Mouse (Mus musculus): ENCODE results near the gene Epb41l3.
"Not testable (repeated sequence)": the region's sequence is repeated elsewhere in the genome, so short reads cannot be mapped to it uniquely, and the experiment has no call there.

The Epb41l3 gene

GRCm38 (mm10) chr17:69105799-69106401, 30.4 kb downstream of the Epb41l3 start:
- peak; percentile 20 for DNase-seq (ENCODE audit: low read depth)

DNA sequence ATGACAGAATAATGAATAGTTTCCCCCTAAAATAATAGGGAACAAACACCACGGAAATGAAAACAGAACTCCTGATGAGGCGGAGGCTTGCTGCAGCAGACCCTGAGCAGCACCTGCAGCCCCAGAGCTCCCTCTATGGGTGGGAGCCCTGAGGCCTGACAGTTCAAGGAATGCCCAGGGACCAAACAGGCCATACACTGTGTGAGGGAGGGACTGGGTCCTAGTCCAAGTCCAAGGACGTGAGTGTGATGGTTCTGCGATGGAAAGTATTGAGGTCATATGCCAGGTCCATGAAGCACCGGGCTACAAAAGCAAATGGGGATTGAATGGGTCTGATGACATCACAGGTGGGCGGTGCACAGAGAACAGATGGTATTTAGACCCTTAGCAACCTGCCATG, 33.7 kb downstream of the Epb41l3 start:
- no peak for DNase-seq (ENCODE audit: low read depth)

DNA sequence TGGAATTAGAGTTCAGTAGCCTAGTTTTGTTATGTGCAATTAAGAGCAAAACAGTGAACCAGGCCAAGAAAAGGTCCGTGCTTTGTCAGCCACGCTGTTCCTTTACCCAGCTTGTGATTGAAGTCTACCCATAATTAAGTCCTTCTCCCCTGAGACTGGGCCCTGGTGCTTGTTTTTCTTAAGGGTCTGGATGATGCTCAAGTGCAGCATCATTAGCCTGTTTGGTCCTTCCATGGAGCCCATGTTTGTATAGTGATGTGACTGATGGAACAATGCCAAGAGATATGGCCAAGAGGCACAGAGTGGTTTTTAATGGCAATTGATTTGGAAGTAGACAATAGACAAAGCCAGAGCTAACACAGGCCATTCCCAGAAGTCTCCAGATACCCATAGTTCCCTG, 36.7 kb downstream of the Epb41l3 start:
- DNase-seq (ENCODE audit: low read depth): no peak

DNA sequence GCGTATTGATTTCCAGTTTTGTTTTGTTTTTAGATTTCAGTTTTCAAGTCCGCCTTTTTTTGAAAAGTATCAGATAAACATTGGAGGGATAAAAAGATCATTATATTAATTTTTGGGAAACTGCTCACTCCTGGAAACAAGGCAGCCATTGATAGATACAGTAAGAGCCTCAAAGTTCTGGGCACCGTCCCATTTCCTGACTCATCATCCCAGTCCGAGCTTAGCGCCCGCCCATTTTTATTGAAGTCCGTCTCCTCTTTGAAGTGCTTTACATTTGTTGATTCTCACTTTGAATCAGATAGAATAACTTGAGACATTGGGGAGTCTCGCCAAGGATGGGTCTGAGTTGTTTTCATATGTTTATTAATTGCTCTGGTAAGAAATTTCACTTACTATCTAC, 43.7 kb downstream of the Epb41l3 start:
- no peak for DNase-seq (ENCODE audit: low read depth)

DNA sequence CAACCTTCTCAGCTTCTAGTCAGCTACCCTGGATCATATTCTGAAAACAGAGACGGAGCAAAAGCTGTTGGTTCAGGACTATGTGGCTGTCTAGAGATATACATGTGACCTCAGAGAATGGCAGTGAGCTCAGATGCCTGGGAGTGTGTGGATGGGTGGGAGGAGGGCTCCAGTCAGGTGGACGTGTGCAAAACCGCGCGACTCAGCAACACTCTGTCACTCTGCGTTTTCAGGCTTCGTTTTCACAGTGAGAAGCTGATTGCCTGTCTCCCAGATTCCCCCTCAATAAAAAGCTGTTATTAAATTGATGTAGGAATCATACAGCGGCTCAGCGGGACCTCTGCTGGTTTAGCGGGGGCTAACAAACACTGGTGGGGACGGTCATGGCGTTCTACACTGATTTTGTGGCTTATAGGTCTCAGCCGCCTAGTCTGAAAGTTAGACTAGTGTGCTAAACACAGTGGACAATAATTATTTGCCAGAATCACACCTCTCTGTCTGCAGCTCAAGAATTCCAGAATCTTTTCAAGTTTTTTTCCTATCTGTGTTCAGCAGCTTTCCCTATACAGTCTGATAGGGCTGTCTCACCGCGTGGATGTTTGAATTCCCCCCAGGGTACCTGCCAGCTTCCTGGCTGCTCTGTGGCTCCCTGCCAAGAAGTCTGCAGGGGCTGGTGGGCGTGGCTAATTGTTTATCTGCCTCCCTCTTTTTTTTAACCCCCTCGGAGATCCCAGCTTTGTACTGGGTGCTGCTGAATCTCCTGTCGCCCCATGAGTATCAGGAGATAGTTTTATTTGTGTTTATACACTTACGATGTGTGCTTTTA, 45.3 kb downstream of the Epb41l3 start:
- DNase-seq (ENCODE audit: low read depth): no peak

GRCm38 (mm10) chr17:69122403-69122802, 46.9 kb downstream of the Epb41l3 start:
- not testable (repeated sequence) for DNase-seq (ENCODE audit: low read depth)

- DNase-seq (ENCODE audit: low read depth): no peak
These were observed 52.0 kb downstream of the Epb41l3 start for GRCm38 (mm10) chr17:69127436-69127835.

DNA sequence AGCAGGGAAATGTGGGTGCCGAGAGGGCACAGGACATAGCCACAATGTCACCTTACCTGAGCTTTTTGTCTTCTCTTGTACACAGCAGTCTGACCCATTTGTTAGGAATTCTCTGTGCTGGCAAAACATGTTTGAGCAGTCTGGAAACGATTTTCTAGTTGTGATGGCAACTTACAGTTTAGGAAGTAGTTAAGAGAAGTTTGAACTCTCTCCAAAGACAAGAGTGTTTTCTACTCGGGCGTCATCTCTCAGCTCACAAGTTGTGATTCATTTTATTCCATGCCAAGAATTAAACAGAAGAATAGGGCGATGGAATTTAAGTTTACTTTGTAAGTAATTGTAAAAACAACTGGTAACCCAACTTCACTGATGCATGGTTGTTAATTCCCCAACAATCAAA, 52.5 kb downstream of the Epb41l3 start:
- no peak for DNase-seq (ENCODE audit: low read depth)

DNA sequence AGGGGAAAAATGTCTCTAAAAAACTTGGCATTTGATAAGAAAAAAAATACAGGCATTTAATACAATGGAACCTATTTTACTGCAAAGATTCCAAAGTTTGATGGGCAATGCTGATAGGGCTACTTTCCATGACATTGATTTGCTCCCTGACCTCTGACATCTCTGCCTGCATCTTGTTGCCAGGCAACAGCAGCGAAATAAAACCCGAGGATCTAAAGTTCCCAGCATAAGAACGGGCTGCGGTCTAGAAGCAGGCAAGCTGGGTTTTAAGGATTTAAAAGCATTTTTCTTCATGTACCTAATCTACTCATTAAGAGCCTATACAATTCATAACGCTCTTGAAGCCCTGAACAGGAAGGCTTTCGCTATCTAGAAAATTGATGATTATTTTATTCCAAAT, 54.0 kb downstream of the Epb41l3 start:
- DNase-seq (ENCODE audit: low read depth): no peak

DNA sequence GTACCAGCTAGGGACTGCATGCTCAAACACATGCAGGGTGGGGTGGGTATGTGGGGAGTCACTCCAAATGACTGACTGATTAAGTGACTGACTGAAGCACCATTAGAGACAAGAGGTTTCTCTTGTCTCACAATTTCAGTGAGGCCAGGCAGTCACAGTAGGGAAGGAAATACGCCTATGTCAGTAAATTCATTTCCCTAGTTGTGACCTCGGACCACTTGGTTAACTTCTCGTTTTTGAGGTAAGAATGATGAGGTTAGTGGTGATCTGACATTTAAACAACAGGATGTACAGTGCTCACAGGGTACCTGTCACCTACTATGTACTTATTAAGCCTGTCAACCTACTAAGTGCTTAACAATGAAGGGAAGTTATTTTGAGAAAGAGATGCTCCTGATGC, 67.5 kb downstream of the Epb41l3 start:
- DNase-seq (ENCODE audit: low read depth): no peak

- no peak for DNase-seq (ENCODE audit: low read depth)
These were observed 75.3 kb downstream of the Epb41l3 start for GRCm38 (mm10) chr17:69150826-69151225.

- DNase-seq (ENCODE audit: low read depth): no peak
These were observed 75.8 kb downstream of the Epb41l3 start for GRCm38 (mm10) chr17:69151281-69151680.

GRCm38 (mm10) chr17:69155034-69155433, 79.6 kb downstream of the Epb41l3 start:
- no peak for DNase-seq (ENCODE audit: low read depth)

GRCm38 (mm10) chr17:69156522-69157100, 81.1 kb downstream of the Epb41l3 start:
- DNase-seq (ENCODE audit: low read depth): no peak

DNA sequence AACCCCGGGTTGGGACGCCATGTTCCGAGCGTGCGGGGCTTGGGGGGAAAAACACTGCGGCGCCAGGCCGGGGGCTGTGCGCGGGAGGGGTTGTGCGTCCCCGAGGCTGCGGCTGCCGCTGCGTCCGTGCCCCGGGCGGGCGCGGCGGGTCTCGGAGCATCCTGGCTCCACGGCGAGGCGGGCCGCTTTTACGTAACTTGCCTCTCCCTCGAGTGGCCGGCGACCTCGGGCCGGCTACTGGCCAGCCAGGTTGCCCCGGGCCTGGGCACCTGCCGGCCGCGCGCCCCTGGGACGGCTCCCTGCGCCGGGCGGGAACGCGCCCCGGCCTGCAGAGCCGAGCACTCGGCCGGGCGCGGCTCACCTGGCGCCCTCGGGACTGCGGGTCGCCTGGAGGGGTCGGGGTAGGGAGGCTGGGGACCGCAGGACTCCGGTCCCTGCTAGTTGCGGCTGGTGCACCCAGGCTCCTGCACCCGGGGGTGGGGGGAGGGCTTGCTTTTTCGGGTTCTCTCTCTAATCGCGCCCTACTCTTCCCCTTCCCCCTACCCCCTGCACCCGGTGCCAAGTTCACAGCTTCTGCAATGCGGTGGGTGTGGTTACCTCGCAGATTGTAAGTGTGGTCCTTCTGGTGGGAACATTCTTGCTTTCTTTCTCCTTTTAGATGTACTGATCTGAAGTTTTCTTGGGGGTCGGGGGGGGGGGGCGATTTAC, 81.8 kb downstream of the Epb41l3 start:
- DNase-seq (ENCODE audit: low read depth): no peak

- no peak for DNase-seq (ENCODE audit: low read depth)
These were observed 82.3 kb downstream of the Epb41l3 start for GRCm38 (mm10) chr17:69157809-69158185.

DNA sequence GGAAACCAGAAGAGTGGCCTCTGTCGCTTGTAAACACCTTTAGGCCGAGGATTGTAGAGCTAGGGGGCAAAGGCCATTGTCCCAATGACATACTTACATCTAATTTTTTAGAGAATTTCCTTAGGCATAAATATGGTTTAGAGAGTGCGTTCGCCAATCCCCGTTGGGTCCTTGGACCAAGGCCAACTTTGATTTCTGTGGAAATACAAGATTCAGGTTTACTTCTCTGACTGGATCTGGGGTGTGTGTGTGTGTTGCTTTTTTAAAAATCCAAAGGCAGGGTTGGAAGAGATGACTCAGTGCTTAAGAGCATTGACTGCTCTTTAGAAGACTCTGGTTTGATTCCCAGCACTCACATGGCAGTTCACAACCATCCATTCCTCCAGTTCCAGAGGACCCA, 83.2 kb downstream of the Epb41l3 start:
- DNase-seq (ENCODE audit: low read depth): no peak

DNA sequence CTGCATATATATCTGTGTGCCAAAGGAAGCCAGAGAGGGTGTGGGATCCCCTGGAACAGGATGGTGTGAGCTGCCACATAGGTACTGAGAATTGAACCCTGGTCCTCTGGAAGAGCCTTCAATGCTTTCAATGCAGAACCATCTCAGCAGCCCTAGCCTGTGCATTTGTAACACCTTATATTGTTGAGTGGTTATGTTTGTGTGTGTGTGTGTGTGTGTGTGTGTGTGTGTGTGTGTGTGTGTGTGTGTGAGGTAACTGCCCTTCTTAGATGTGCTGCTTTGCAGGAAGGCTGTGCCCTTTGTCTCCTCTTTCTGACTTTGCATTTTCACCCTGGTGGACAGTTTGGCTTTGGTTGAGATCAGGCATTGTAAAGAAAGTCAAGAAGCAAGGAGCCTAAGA, 87.2 kb downstream of the Epb41l3 start:
- DNase-seq (ENCODE audit: low read depth): no peak

- no peak for DNase-seq (ENCODE audit: low read depth)
These were observed 101.5 kb downstream of the Epb41l3 start for GRCm38 (mm10) chr17:69176949-69177501.

DNA sequence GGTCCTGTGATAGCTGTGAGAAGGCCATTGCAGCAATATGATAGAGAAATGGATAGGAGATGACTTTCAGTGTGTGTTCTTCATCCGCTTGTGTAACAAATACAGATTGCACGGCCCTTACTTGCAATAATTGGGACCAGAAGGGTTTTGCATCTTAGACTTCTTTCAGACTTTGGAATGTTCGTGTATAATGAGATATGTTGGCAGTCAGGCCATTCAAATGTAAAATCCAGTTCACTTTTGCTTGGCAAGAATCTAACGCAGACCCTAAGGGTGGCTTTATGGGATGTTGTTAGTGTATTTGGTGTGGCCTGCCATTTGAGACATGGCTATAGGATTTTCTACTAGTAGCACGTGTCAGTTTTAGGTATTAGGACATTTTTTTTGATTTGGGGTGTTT, 102.5 kb downstream of the Epb41l3 start:
- DNase-seq (ENCODE audit: low read depth): no peak

DNA sequence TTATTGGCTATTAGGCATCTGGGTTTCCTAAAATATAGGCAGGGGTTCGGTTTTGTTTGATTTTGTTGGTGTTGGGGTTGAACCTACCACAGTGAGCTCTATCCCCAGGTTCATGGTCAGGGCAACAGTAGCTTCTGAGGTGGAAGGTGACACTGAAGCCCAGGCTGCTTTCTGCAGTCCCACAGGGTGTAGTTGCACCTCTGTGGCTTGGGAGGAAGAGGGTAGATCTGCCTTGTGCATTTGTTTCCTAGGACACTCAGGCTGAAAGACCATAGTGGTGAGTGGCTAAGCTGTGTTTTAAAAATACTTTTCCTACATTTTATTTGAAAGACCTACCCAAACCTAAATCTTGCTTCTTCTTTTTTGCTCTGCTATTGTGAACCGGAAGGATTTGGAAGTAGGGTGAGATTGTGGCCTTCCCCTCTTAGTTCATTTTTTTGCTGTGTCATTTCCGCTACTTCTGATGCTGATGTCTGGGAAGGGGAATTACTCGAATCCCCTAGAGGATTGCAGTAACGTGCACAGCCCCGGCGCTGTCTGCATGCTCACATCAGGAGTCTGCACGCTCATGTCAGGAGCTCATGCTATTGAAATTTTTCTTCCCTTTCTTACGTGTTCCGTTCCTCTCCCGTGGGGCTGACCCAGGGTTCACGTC, 105.5 kb downstream of the Epb41l3 start:
- DNase-seq (ENCODE audit: low read depth): peak; percentile 28
